Comparison of ENCODE assay signal across 8 mouse cellular contexts in genomic region chr6:72957676-72958641, GRCm38 (mm10). TPM values are rescaled to one million over a fixed set of nuclear protein-coding genes. Genes with fewer than 3 reads are reported as not detected.
DNase-seq lines count a peak whose midpoint lies in the region; ATAC-seq and TF ChIP-seq lines count a peak whose summit lies in the region.

No protein-coding gene starts in this region.

- peak overlapping the region; percentile 91 for H3K27ac ChIP-seq in heart, embryonic 13.5 days (replicated peaks)
- H3K27ac ChIP-seq in liver, embryonic 12.5 days = peak overlapping the region; percentile 66
- peak overlapping the region; percentile 91 for H3K27ac ChIP-seq in stomach, embryonic 14.5 days (ENCODE audit: low read length)

- H3K4me1 ChIP-seq in erythroblast, embryonic 14.5 days (ENCODE audit: control insufficient read depth) = peaks cover 23% of the 10 kb centered on the region
- H3K4me1 ChIP-seq in heart, embryonic 13.5 days = peaks cover 44% of the 10 kb centered on the region
- H3K4me1 ChIP-seq in liver, embryonic 12.5 days = peaks cover 40% of the 10 kb centered on the region
- peaks cover 17% of the 10 kb centered on the region for H3K4me1 ChIP-seq in stomach, embryonic 14.5 days (ENCODE audit: control insufficient read depth, insufficient read depth, low read length)

- no peaks in the 10 kb centered on the region for H3K9me3 ChIP-seq in erythroblast, embryonic 14.5 days (ENCODE audit: control insufficient read depth, low read length)
- no peaks in the 10 kb centered on the region for H3K9me3 ChIP-seq in heart, embryonic 13.5 days
- H3K9me3 ChIP-seq in liver, embryonic 12.5 days (replicated peaks) = no peaks in the 10 kb centered on the region
- no peaks in the 10 kb centered on the region for H3K9me3 ChIP-seq in stomach, embryonic 14.5 days (ENCODE audit: control insufficient read depth, low read depth, low read length)

- H3K4me2 ChIP-seq in heart, embryonic 13.5 days = peak overlapping the region; percentile 84
- H3K4me2 ChIP-seq in liver, embryonic 12.5 days = peak overlapping the region; percentile 95
- peak overlapping the region; percentile 51 for H3K4me2 ChIP-seq in stomach, embryonic 14.5 days (replicated peaks; ENCODE audit: low read depth, low read length)

- DNase-seq in CD4-positive helper T cell, adult 2 months (ENCODE audit: low read depth, low spot score) = peak; percentile 90
- DNase-seq in brain, embryonic 14.5 days (ENCODE audit: low read depth) = peak; percentile 93
- DNase-seq in kidney, postnatal 10 days = peak; percentile 93
- peak; percentile 94 for DNase-seq in naive thymus-derived CD4-positive, alpha-beta T cell, adult 2 months (ENCODE audit: low read depth)

- H3K36me3 ChIP-seq in erythroblast, embryonic 14.5 days (ENCODE audit: control insufficient read depth) = no peaks in the 10 kb centered on the region
- H3K36me3 ChIP-seq in heart, embryonic 13.5 days = no peaks in the 10 kb centered on the region
- no peaks in the 10 kb centered on the region for H3K36me3 ChIP-seq in liver, embryonic 12.5 days
- H3K36me3 ChIP-seq in stomach, embryonic 14.5 days (ENCODE audit: control insufficient read depth, insufficient read depth, low read length) = no peaks in the 10 kb centered on the region

- TF ChIP-seq CTCF in brain, embryonic 14.5 days (IDR thresholded peaks at IDR 0.05; ENCODE audit: borderline replicate concordance, extremely low read depth, insufficient read depth, insufficient read length) = no peak

- TF ChIP-seq POLR2A in brain, embryonic 14.5 days (IDR thresholded peaks at IDR 0.05; ENCODE audit: borderline replicate concordance, extremely low read depth, insufficient read depth, insufficient read length, poor library complexity, severe bottlenecking) = peak; percentile 91

- peaks cover 45% of the 10 kb centered on the region for H3K27me3 ChIP-seq in erythroblast, embryonic 14.5 days (ENCODE audit: control insufficient read depth)
- no peaks in the 10 kb centered on the region for H3K27me3 ChIP-seq in heart, embryonic 13.5 days (replicated peaks)
- peaks cover 29% of the 10 kb centered on the region for H3K27me3 ChIP-seq in liver, embryonic 12.5 days (replicated peaks)
- H3K27me3 ChIP-seq in stomach, embryonic 14.5 days (ENCODE audit: control insufficient read depth, insufficient read depth, low read length) = no peaks in the 10 kb centered on the region

- peak overlapping the region; percentile 69 for H3K4me3 ChIP-seq in erythroblast, embryonic 14.5 days (replicated peaks)
- peak overlapping the region; percentile 91 for H3K4me3 ChIP-seq in heart, embryonic 13.5 days
- peak overlapping the region; percentile 69 for H3K4me3 ChIP-seq in liver, embryonic 12.5 days
- peak overlapping the region; percentile 82 for H3K4me3 ChIP-seq in stomach, embryonic 14.5 days (ENCODE audit: low read depth, low read length)

- WGBS in heart, embryonic 13.5 days = under 1% methylated on average over 75 of the region's 75 CpGs
- under 1% methylated on average over 75 of the region's 75 CpGs for WGBS in liver, embryonic 12.5 days (ENCODE audit: insufficient replicate concordance)
- under 1% methylated on average over 74 of the region's 75 CpGs for WGBS in stomach, embryonic 14.5 days

- H3K9ac ChIP-seq in heart, embryonic 13.5 days = peak overlapping the region; percentile 99
- H3K9ac ChIP-seq in liver, embryonic 12.5 days = peak overlapping the region; percentile 77
- H3K9ac ChIP-seq in stomach, embryonic 14.5 days (replicated peaks; ENCODE audit: low read depth, low read length) = peak overlapping the region; percentile 97

- ATAC-seq in heart, embryonic 13.5 days (ENCODE audit: extremely low read depth, insufficient number of reproducible peaks, low FRiP score, low TSS enrichment) = peak; percentile 85
- peak; percentile 79 for ATAC-seq in liver, embryonic 12.5 days
- peak; percentile 85 for ATAC-seq in stomach, embryonic 14.5 days (ENCODE audit: insufficient number of reproducible peaks, insufficient read depth, low FRiP score, low read depth)

RNA-seq across cellular contexts. Expression of gene Tmsb10, which starts 0.6 kb away (rescaled TPM):
- polyA plus RNA-seq in brain, embryonic 14.5 days (2012; rRNA removed) = 2,021 and 2,994 TPM in 2 replicates
- 4.4 and 4.5 TPM in 2 replicates for polyA plus RNA-seq in erythroblast, embryonic 14.5 days (2012)
- 1,351 and 1,381 TPM in 2 replicates for polyA plus RNA-seq in heart, embryonic 13.5 days (2015; fragmentation: Nextera tagmentation; extraction: Ambion mirVana)
- polyA plus RNA-seq in liver, embryonic 12.5 days (2016; fragmentation: Nextera tagmentation; extraction: Ambion mirVana) = 571 and 617 TPM in 2 replicates
- polyA plus RNA-seq in stomach, embryonic 14.5 days (2014; fragmentation: Nextera tagmentation; extraction: Ambion mirVana) = 2,356 and 2,370 TPM in 2 replicates

RNA-seq across cellular contexts. Expression of gene Kcmf1, which starts 58.2 kb away (rescaled TPM):
- 92.0 and 113 TPM in 2 replicates for polyA plus RNA-seq in brain, embryonic 14.5 days (2012; rRNA removed)
- polyA plus RNA-seq in erythroblast, embryonic 14.5 days (2012) = 7.0 and 15.9 TPM in 2 replicates
- polyA plus RNA-seq in heart, embryonic 13.5 days (2015; fragmentation: Nextera tagmentation; extraction: Ambion mirVana) = 27.1 and 30.4 TPM in 2 replicates
- 48.7 and 49.2 TPM in 2 replicates for polyA plus RNA-seq in liver, embryonic 12.5 days (2016; fragmentation: Nextera tagmentation; extraction: Ambion mirVana)
- 38.4 and 40.1 TPM in 2 replicates for polyA plus RNA-seq in stomach, embryonic 14.5 days (2014; fragmentation: Nextera tagmentation; extraction: Ambion mirVana)

Comparison
In these comparisons a context has a peak if more than half of its experiments do, and no peak if none do; other contexts are left out.
1. Peak in every context shown above with its lines: DNase-seq, ATAC-seq, H3K4me3 ChIP-seq and H3K27ac ChIP-seq.
2. RNA of gene Tmsb10, which starts 0.6 kb away (polyA plus RNA-seq): 2,021 to 2,994 TPM in brain, embryonic 14.5 days, 2,356 to 2,370 TPM in stomach, embryonic 14.5 days, 1,351 to 1,381 TPM in heart, embryonic 13.5 days and 571 to 617 TPM in liver, embryonic 12.5 days; 4.4 to 4.5 TPM in erythroblast, embryonic 14.5 days; every median in the first group is over 100 times any median in the second.